Mouse (Mus musculus) cerebellum, postnatal 10 days (tissue): Measurements from ENCODE around the gene Traf3.
A peak's percentile ranks its signal among the peaks of the same experiment; 100 is the strongest.

ENCODE experiments used
- DNase-seq, 2 experiments: peaks; one replicate each; pipeline ENCODE4 v3.0.0; 2021; ENCODE audit warnings: mixed read lengths in 2 of 2

Gene Traf3

DNA sequence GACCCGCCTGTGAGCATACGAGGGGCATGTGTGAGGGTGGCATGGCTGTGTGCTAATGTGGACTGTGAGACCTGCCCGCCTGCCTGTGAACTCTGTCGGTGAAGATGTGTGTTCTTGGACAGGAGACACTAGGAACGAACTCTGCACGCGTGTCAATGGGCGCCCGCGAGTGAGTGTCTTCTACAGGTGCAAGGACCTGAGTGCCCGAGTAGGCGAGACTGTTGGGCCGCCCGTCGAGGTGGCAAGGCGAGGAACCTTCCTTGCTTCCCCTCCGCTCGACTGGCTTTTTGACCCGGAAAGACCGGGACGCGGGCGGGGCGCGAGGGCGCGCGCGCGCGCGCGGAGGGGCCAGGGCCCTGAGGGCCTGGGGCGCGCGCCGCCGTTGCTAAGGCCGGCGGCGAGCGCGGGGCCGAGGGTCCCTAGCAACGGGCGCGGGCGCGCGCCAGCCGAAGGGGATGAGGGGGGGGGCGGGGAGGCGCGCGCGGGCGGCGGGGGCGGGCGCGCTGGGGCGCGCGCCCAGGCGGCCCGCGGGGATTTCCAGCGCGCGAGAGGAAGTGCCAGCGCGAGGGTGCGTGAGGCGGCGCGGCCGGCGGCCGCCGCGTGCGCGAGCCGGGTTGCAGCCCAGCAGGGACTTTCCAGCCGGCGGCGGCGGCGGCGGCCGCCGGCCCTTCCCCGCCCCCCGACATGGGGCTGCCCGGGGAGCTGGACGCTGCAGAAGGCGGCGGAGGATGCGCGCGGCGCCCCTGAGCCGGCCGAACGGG is at the start of gene Traf3:
Traf3 (plus strand) TSS at position 540 of the 761 bp plus-strand sequence.
- peak; percentile 79 to 85 for DNase-seq

GRCm38 (mm10) chr12:111119506-111120085 is 46.6 kb upstream of the Traf3 start:
- DNase-seq: peak in 1 of 2 experiments; percentile 23

- DNase-seq: peak; percentile 70 to 74
Measured at GRCm38 (mm10) chr12:111120976-111121645, 45.1 kb upstream of the Traf3 start.

- peak in 1 of 2 experiments; percentile 48 for DNase-seq
Measured at GRCm38 (mm10) chr12:111122332-111122852, 43.8 kb upstream of the Traf3 start.

GRCm38 (mm10) chr12:111124601-111125260 is 41.4 kb upstream of the Traf3 start:
- no peak for DNase-seq

GRCm38 (mm10) chr12:111125666-111126065 is 40.5 kb upstream of the Traf3 start:
- peak; percentile 43 to 51 for DNase-seq

DNA sequence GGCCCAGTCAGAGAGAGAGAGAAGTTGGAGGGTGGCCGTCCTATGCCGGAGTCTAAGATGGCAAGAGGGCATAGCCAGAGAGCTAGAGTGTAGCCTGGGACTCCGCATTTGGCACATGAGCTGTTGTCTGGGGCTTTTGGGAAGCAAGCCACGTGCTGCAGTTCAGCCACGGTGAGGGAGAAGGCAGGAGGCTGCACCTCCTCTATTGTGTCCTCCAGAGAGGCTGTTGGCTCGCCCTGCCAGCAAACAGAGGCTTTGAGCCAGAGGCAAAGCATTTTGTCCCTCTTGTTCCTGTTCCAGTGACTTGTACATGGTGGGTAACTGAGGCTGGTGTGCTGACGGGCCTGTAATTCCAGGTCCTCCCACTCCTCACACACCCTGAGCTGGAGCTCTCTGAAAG is 32.0 kb upstream of the Traf3 start:
- DNase-seq: peak; percentile 63 to 78

- DNase-seq: peak; percentile 58 to 67
Measured at GRCm38 (mm10) chr12:111134791-111135733, 31.1 kb upstream of the Traf3 start.

GRCm38 (mm10) chr12:111135953-111136352 is 30.2 kb upstream of the Traf3 start:
- no peak for DNase-seq

DNA sequence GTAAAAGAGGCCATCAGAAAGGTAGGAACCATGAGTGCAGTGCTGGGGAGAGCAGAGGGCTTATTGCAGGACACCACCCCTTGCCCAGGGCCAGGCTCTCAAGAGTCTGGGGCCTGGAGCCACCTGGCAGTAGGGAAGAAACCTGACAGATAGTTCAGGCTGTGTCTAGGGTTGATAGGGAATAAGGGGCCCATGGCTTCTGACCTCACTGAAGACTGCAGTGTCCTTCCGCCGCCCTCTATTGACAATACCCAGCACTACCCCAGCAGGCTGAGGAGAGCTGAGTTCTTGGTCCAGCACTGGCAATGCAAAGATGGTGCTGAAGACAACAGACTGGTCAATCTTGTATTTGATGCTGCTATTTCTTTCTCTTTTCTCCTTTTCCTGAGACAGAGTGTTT is 29.1 kb upstream of the Traf3 start:
- no peak for DNase-seq

GRCm38 (mm10) chr12:111143005-111143508 is 23.1 kb upstream of the Traf3 start:
- DNase-seq: peak; percentile 58 to 66

DNA sequence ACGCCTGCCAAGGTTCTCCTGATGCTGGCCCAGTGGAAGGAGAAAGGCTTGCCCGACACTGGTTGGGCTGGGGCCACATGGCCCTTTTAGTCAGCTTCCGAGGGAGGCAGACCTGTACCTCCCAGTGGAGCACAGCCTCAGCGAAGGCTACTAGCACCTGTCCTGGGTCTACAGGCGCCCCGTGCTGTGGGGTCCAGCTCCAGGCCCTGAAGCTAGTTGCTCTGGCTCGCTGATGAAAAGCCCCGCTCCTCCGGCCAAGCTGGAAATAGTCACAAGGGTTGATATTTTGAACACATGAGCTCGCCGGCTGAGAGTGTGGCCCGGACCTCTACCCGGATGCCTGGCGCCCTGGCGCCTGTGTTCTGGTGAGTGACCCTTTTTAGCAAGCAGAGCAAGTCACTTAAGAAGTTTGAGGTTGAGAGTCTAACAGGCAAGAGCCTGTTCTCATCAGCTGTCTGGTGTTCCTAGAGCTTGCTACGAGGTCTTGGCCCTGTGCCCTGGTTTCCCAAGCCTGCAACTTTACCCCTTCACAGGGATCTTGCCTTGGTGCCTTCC is 22.6 kb upstream of the Traf3 start:
- peak in 1 of 2 experiments; percentile 49 for DNase-seq

GRCm38 (mm10) chr12:111144598-111144997 is 21.6 kb upstream of the Traf3 start:
- DNase-seq: no peak

DNA sequence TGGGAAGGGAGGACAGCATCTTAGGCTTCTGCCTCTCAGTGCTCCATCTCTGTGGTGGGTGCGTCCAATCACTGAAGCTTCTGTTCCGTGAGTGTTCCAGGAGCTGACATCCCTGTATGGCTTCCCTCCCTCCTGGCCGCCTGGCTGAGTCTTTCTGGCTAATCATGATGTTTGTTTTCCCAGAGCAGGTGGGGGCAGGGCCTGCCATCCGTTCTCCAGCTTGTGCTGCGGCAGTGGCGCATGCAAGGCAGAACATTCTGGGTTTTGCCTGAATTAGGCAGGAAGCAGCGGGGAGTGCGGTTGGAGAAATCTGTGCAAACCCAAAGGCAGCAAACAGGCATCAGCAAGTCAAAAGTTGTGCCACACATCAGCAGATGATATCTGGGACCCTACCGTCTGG is 20.9 kb upstream of the Traf3 start:
- DNase-seq: peak; percentile 73 to 76

GRCm38 (mm10) chr12:111149495-111150235 is 16.5 kb upstream of the Traf3 start:
- no peak for DNase-seq

GRCm38 (mm10) chr12:111150236-111150596 is 16.0 kb upstream of the Traf3 start:
- no peak for DNase-seq

GRCm38 (mm10) chr12:111151422-111152156 is 14.6 kb upstream of the Traf3 start:
- no peak for DNase-seq

DNA sequence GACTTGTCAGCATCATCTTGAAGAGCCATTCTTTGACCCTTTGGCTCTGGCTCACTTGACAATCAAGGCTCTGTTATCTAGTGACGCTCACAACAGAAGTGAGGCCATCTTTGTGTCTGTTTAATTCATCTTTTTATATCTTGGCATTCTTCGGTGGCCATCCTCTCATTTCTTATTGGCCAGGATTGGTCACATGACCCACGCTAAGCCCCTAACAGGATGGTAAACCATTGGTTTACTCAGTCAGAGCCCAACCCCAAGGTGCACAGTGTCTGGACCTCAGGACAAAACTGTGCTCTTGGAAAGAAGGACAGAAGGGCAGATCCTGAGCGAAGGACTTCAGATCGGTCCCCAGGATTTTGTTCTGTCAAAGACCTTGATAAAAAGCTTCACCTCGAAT is 13.6 kb upstream of the Traf3 start:
- no peak for DNase-seq

DNA sequence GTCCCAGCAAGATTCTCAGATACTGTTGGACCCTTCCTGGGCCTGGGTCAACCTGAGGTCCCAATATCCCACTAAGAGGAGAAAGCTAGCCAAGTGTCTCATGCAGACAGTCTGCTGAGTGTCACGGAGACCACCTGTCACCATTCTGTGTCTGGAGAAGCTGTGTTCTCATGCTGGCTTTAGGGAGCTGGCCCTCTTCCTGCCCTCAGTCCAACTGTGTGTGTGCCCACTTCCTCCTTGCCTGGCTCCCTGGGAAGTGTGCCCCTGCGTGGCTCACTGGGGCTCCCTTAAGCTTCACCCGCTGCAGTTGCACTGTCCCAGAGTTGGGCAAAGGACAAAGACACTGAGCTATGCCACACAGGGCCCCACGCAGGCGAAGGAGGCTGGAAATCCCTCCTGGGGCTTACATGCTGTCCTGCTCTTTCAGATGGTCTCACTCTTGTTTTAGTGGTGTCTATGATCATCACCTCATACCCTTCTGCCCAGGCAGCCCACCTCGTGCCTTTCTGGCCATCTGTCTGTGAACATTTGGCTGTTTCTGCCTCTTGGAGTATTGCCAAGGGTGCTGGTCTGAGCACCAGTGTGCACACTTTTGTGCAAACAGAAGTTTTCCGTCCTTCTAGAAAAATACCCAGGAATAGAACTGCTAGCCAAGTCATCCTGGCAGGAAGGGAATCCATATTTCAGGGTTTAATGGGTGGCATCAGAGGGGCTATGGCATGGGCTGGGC is 13.0 kb upstream of the Traf3 start:
- DNase-seq: peak; percentile 83 to 84
